Mouse (Mus musculus) ES-E14 (cell line): ENCODE measurements around the gene Myo15.

Experiments
- CHD2 ChIP-seq: IDR thresholded peaks from 2 replicates; pipeline ENCODE4 v1.6.1; 2014; ENCODE audit warnings: mild to moderate bottlenecking, low read depth, low read length, inconsistent platforms
- HCFC1 ChIP-seq: IDR thresholded peaks from 2 replicates; pipeline ENCODE4 v1.6.1; 2012; ENCODE audit warnings: low read length, inconsistent platforms, borderline replicate concordance; ENCODE audit not compliant: insufficient read depth
- MAFK ChIP-seq: IDR thresholded peaks from 2 replicates; pipeline ENCODE4 v1.6.1; 2014; ENCODE audit warnings: mild to moderate bottlenecking, low read depth, low read length, inconsistent platforms; ENCODE audit not compliant: insufficient read depth
- ZC3H11A ChIP-seq: IDR thresholded peaks from 2 replicates; pipeline ENCODE4 v1.6.1; 2012; ENCODE audit warnings: low read depth, mild to moderate bottlenecking, inconsistent platforms, low read length, borderline replicate concordance

DNA sequence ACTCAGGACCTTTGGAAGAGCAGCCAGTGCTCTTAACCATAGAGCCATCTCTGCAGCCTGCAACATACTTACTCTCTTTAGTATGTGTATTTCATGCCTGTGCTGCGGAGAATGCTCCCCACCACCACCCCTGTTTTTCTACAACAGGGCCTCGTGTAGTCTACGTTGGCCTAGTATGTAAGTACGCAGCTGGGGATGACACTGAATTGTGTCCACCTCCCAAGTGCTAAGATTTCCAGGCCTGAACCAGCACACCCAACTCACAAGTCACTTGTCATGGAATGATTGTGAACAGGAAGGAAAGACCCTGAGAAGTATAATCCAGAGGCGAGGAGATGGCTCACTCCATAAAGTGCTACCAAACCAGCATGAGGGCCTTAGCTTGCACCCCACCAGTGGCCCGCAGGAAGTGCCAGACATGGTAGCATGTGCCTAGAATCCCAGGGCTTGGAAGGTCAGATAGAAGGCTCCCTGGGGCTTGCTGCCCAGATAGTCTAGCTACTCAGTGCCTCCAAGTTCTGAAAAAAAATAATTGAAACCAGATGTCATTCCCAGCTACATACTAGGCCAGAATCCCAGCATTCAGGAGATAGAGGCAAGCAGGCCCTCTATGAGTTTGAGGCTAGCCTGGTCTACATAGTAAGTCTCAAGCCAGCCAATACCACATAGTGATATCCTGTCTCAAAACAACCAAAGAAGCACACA lies 53.7 kb downstream of the Myo15 start:
- TF ChIP-seq MAFK (no peak), HCFC1 (no peak), ZC3H11A (no peak), CHD2 (no peak)
